Mouse (Mus musculus): ENCODE measurements at regions not wholly inside any gene's neighbourhood (a gene's known extent, or its start where the extent isn't known, plus 50 kb on each side); places are given as distances from the start of the nearest gene placed in this dataset.
"Not testable (repeated sequence)": the region's sequence is repeated elsewhere in the genome, so short reads cannot be mapped to it uniquely, and the experiment has no call there.

DNA sequence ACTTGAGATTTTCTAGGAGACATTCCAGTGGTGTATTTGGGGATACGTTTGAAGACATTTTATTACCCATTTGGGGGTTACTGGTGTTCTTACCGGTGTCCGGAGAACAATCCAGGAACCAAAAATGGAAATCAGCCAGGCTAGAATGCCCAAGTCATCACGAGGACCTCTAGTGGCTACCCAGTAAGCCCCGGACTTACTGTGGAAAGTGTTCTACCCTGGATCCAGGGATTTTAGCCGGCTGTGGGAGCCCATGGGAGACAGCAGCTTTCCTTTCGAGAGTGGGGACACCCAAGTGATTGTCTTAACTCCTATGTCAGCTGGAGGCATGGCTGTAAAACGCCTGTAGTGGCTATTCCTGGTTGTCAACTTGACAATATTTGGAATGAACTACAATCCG, 77.0 kb upstream of the Lemd2 start:
- no peak for DNase-seq

DNA sequence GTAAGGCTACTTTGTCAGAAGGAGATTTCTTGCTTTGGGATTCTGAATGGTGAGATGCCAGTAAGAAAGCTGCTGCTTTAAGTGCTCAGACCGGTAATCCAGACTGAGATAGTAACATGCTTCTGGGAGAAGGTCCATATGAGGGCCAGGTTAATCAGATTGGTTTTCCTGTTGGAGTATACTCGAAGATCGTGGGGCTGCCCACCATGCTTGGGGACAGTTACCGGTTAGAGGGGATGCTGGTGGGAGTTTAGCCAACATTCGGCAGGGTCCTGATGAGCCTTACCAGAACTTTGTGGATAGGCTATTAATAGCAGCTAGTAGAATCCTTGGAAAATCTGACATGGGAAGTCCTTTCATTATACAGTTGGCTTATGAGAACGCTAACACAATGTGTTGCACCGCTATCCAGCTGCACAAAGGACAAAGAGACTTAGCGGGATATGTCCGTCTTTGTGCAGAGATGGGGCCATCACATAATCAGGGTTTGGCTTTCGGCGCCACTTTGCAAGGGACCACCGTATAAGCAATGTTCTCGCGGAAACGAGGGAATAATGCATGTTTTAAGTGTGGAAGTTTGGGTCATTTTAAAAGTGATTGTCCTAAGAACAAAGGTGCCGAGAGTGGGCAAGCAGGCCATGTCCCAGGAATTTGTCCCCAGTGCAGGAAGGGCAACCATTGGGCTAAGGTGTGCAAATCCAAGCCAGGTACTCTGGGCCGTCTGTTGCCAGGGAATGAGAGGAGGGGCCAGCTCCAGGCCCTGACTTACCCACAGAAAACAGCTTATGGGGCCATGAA, 75.4 kb upstream of the Lemd2 start:
- not testable (repeated sequence) for DNase-seq

DNA sequence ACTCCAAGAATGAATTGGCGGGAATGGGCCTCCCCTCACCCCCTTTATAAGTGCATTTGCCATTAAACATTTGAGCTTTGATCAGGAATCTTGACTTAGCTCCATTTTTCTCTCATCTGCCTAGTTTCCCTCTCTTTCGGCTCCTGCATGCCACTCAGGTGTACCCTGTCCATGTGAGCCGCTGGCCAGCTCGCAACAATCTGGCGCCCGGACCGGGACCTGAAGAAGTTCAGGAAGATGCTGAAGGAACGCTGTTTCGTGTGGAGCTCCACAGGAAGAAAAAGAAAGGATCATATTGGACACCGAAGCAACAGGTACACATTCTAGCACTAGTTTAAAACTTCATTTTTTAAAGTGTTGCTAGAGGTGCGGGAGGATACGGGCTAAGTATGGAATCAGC, 73.5 kb upstream of the Lemd2 start:
- not testable (repeated sequence) for DNase-seq

GRCm38 (mm10) chr17:27271756-27272155, 67.5 kb upstream of the Lemd2 start:
- DNase-seq = not testable (repeated sequence)

DNA sequence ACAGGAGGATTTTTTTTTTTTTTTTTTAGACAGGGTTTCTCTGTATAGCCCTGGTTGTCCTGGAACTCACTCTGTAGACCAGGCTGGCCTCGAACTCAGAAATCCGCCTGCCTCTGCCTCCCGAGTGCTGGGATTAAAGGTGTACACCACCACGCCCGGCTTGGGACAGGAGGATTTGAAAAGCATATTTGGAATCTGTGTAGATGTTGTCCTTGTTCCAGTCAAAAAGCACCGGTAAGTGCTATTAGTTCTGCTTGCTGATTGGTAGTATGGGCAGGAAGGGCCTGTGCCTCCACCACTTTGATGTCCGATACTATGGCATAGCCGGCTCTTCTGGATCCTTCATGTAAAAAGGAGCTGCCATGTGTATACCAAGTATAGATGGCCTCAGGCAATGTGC, 66.5 kb upstream of the Lemd2 start:
- DNase-seq = not testable (repeated sequence)

- not testable (repeated sequence) for DNase-seq
These were observed 60.3 kb upstream of the Lemd2 start for GRCm38 (mm10) chr17:27264607-27265006.

DNA sequence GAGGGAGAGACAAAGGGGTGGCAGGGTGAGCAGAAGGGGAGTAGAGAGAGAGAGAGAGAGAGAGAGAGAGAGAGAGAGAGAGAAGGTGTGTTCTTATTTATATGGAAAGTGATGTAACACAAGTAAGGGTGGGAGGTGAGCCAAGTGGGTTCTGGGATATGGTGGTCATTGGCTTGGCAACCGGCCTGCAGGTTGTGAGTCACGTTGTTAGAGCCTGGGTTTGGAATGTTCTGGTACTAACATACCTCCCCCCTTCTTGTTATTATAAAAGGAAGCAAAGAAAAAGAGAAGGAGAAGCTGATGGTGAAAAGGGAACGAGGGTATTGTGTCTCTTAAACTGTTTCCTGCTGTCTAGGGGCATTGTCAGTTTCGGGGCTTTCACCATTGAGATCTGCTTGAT, 58.3 kb upstream of the Lemd2 start:
- DNase-seq = no peak

GRCm38 (mm10) chr17:27261981-27262380, 57.7 kb upstream of the Lemd2 start:
- DNase-seq = no peak

DNA sequence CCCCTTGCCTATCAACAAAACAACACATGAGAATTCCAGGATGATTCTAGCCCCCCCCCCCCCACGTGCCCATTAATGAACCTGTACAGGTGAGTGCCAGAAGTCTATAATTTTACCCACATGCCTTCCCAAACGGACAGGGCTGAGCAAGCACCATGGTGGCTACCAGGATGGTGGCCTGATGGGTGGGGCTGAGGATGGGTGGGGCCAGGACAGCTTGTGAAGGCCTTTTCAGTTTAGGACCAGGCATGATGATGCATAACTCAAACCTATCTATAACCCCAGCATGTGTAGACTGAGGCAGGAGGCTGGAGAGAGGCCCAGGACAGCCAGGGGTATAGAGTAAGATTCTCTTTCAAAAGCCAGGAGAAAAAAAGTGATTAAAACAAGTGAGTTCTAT, 57.0 kb upstream of the Lemd2 start:
- no peak for DNase-seq

GRCm38 (mm10) chr17:27260116-27260515, 55.8 kb upstream of the Lemd2 start:
- no peak for DNase-seq

- DNase-seq = peak; percentile 18 to 22
These were observed 53.1 kb upstream of the Lemd2 start for GRCm38 (mm10) chr17:27257345-27257744.

- DNase-seq = no peak
These were observed 51.5 kb upstream of the Lemd2 start for GRCm38 (mm10) chr17:27255804-27256203.

Small RNA genes lying in the stretch of these regions (microRNA-seq; reads per million reads assigned to microRNA genes)
- gene Mir7214 (0 reads per million in 2 experiments), gene Mir7216 (0 reads per million in 2 experiments), gene Mir7217 (0 reads per million in 2 experiments), gene Mir7218 (0 reads per million in 2 experiments)
